Mouse (Mus musculus): ENCODE data around the gene Col4a3bp.

Gene Col4a3bp

DNA sequence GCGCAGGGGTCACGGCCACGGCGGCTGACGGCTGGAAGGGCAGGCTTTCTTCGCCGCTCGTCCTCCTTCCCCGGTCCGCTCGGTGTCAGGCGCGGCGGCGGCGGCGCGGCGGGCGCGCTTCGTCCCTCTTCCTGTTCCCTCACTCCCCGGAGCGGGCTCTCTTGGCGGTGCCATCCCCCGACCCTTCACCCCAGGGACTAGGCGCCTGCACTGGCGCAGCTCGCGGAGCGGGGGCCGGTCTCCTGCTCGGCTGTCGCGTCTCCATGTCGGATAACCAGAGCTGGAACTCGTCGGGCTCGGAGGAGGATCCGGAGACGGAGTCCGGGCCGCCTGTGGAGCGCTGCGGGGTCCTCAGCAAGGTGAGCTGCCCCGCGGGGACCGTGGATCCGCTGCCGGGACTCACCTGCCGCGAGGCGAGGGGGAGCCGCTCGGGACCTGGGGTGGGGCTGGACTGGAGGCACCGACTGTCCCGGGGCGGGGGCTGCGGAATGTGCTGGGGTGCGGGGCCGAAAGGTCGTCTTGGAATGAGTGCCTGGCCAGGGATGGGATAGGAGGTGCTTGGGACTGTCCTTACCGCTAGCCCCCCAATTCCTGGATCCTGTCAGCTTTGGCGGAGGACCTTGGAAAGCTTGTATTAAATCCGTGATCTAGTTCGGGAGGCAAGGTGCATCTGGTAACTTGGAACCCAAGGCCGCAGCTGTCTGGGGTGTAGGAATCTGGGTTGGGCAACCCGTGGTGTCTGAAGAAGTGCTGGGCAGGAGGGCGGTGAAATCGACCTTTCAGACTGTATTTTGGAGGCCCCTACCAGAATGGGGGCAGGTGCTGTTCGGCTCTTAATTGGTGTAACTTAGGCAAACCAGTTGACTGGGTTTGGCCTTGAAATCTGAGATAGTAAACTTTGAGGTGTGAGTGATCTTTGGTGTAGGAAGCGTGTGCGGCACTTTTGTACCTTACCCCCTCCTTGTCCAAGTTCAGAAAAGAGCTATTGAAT lies 778 bp downstream of the Col4a3bp start:
- DNase-seq = peak; percentile 62 to 83

DNA sequence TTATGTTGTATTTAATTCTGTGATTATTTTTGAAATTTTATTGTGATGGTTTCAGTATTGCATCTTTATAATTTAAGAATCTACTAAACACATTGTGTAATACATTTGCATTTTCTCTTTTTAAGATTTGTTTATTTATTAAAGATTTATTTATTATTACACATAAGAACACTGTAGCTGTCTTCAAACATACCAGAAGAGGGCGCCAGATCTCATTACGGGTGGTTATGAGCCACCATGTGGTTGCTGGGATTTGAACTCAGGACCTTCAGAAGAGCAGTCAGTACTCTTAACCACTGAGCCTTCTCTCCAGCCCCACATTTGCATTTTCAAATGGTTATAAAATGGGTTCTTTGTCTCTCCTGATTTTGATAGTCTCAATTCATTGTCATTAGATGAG lies 2.1 kb downstream of the Col4a3bp start:
- DNase-seq = peak in 1 of 2 experiments; percentile 16

DNA sequence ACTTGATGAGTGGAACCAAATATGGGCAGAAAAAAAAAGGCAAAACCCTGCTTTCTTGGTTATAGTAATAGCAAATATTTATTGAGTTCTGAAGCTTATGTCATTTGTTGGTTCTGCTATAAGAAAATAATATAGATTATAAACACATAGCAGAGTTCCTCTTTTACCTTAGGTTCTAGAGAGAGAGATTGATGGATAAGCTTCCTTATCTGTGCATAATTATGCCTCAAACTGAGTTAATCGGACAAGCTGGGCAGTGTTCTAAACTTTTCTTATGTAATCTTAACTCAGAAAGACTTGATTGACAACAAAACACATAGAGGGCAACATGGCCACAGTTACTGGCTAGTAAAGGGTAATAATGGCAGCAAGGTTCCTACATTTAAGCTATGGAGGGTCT lies 4.8 kb downstream of the Col4a3bp start:
- no peak for DNase-seq

DNA sequence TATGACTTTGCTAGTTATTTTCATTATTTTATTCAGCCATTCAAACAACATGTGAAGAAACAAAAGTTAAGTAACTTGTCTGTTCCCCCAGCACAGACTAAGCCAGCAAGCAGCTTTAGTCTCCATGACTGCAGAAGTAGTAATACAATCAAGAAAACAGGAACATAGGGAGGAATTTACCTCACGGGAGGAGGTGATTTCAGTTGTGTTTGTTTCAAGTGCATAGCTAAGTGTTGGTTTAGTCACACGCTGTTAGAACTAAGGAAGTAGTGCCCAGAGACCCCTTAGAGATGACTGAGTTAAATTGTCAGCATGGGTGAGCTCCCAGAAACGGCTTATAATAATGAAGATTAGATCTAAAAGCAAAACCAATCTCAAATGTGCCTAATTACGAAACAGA lies 5.5 kb downstream of the Col4a3bp start:
- DNase-seq = no peak

DNA sequence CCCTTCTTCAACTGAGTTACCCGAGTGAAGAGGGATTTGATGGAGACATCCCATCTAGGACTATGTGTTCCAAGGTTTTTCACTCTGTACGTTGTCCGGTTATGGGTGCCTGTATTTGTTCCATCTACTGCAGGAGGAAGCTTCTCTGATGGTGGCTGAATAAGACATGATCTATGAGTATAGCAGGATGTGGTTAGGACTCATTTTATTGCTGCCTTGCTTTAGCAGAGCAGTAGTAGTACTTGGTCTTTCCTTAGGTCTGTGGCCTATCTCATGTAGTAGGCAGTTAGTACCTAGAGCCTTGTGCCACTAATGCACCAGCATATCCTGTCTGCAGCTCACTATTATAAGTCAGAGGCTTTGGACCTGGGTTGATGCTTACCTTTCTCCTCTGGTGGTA lies 12.7 kb downstream of the Col4a3bp start:
- no peak for DNase-seq

DNA sequence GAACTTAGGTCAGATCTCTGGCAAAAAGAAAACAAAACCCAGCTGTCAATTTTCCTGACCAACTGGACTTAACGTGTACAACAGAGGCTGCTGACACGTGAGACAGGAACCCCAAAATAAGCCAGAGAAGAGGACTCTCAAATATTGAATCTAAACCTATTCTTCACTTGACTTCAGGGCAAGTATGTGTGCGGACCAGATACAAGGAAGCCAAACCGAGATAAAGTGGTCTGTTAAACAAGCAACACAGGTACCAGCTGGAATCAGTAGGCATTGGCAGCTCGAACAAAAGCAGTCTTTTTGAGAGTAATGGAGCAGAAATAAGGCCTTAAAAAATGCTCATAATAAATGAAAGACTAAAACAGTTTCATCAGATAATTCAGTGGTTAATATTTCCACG lies 25.6 kb downstream of the Col4a3bp start:
- DNase-seq = no peak

DNA sequence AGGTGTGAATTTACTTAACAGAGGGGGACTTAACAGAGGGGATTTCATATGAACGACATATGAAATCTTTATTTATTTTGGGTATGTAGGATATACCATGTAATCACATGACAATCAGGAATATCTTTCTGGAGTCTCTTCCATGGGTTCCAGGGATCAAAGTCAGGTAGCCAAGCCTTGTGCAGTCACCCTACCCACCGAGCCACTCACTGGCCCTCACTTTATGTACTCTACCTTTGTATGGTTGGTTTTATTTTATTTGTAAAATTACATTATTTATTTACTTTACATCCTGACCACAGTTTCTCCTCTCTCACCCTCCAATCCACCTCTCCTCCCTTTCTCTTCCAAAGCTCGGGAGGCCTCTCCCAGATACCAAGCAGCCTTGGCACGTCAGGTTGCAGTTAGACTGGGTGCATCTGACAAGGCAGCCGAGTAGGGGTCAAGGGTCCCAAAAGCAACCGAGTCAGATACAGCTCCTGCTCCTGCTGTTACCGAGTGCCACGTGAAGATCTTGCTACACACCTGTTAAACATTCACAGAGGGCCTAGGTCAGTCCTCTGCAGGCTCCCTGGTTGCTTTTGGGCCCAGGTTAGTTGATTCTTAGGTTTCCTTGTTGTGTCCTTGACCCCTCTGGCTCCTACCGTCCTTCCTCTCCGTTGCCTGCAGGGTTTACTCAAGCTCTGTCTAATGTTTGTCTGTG lies 28.0 kb downstream of the Col4a3bp start:
- DNase-seq = peak; percentile 78 to 93

DNA sequence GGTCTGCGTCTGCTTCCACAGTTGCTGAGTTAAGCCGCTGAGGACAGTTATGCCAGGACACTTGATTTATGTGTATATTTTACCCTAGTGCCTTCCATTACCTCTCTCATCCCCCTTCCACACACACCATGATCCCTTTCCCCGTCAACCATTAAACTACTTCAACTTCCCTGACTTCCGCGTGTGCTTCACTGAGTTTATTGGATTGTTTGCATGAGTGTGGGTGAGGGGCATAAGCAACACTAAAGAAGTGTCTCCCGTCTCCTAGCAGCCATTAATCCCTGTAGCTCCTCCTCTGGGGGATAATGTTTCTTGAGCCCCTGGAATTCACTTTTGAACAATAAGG lies 28.6 kb downstream of the Col4a3bp start:
- no peak for DNase-seq

DNA sequence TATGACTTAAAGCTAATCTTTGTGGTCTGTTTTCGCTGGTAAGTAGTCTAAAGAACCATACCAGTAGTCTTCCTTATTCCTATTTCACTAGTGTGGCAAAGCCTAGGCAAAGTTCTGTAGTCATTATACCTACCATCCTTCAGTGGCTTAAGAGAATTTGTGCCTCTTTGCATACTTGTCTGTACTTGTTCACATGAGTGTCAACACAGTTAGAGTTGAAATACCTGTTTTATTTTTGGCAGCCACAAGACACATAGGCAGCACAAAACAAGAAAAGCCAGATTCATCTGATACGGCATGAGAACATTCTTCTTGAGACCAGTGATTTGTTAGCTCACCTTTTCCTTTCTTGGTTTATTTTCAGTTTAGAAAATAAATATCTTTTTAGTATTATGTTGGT lies 31.8 kb downstream of the Col4a3bp start:
- DNase-seq = no peak

DNA sequence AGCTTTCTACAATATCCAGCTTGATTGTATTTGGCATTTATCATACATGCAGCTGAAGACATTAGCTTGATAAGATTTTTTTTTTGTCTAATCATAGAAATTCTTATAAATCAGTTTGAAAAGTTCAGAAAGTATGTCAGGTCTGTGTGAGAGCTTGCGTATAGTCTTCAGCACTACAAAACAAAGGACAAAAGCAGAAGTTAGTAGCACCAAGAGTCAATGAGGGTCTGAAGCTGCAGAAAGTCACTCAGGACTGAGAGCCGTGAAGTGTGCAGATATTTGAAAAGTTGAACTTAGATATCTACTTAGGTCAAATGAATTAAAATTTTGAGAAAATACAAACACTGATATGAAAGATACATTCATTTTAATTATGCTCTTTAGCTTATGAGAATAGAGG lies 36.7 kb downstream of the Col4a3bp start:
- DNase-seq = no peak

DNA sequence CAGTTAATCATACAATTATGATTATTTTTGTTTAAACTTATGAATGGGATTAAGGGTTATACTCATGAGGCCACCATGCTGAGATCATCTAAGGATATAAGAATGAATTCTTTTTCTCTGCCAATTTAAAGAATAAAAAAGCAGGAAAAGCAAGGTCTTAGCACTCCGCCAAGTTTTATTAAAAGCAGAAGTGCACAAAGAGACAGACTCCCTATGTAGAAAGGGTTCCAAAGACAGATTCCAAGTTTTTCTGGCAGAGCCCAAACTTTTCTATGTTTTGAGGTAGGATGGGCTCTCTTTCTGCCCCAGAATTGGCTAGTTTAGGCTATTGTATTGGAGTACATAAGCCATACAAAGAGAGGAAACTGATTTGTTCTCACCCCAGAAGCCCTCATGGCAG lies 37.6 kb downstream of the Col4a3bp start:
- no peak for DNase-seq

DNA sequence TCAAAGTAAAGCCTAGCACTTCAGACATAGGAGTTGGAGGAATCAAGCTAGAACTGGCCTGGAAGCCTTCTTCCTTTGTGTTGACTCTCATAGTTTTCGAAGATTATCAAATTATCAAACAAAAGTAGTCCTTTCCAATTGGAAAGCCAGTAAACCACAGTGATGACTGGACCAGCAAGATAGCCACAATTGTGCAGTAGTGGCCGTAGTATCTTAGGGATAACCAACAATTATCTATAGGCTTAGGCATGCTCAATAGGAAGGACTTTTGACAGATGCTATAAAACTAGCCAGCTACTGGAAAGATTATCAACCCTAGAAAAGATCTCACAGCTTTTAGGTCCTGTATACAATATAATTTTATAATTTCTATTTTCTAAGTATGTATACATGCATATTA lies 41.8 kb downstream of the Col4a3bp start:
- no peak for DNase-seq

DNA sequence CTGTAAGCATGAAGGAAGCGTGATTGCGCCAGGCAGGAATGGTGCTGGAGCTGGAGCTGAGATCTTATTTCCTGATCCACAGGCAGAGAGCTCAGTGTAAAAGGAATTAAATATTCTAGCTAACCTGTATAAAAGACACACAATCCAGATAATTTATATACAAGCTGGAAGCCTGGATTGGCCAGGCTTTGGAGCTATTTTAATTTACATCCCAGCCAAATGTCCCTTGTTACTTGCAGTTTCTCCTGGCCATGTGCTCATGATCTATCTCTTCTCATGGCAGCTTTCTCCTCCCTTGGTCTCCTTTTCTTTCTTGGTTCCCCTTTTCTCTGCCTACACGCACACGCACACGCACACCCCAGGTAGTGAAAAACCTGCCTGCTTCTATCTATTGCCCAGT lies 44.1 kb downstream of the Col4a3bp start:
- no peak for DNase-seq

DNA sequence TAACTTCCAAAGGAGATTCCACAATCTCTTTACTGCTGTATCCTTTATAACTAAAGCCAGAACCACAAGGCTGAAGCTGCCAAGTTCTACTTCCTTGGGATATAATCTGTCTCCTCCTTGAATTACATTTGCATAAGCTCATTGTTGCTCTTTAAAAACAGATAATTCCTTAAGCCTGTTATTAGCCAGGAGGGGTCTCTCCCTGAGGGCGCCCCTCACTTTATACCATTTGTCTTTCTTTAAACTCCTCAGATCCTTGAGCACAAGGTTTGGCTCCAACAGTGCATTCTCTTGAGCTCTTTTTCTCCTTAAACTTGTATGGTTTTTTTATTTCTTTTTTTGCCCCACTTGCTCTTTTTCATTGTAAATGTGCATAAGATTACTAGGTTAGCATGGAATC lies 46.2 kb downstream of the Col4a3bp start:
- no peak for DNase-seq

DNA sequence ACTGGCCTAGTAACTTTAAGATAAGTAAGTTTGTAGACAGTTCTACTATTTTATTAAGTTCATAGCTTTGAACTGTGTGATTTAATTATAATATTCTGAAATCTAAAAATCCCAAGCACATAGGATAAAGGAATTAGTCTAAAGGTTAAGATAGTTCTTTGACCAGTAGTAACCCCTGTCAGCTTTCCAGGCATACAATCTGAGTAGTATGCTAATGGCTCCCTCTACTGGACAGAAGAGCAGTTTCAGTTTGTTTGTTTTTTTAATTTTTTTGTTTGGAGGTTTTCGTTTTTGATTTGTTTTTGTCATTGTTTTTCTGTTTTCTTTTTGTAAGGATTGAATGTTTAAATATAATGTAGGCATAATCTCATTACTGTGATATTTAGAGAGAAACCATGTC lies 51.2 kb downstream of the Col4a3bp start:
- DNase-seq = no peak

DNA sequence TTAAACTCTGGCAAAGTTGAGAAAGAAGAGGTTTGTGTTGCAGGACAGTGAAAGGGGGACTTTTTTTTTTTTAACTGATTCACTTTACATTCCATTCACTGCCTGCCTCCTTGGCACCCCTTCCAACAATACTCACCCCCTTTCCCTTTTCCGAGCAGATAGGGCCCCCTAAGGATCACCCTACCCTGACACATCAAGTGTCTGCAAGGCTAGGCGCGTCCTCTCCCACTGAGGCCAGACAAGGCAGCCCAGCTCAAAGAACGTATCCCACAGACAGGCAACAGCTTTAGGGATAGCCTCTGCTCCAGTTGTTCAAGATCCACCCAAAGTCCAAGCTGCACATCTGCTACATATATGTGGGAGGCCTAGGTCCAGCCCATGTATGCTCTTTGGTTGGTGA lies 51.7 kb downstream of the Col4a3bp start:
- no peak for DNase-seq

DNA sequence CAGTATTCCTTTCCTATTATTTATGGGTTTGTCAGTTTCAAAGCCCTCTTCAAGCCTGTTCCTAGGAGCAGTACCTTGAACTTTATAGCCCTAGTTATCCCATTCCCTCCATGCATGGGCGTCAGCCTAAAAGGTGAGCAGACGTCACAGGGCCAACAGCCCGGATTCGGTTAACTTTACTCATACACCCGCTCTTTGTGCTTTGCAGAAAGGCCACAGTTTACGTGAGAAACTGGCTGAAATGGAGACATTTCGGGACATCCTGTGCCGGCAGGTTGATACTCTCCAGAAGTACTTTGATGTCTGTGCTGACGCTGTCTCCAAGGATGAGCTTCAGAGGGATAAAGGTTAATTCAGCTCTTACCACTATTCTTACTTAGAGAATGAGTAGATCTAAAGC lies 56.8 kb downstream of the Col4a3bp start:
- no peak for DNase-seq

DNA sequence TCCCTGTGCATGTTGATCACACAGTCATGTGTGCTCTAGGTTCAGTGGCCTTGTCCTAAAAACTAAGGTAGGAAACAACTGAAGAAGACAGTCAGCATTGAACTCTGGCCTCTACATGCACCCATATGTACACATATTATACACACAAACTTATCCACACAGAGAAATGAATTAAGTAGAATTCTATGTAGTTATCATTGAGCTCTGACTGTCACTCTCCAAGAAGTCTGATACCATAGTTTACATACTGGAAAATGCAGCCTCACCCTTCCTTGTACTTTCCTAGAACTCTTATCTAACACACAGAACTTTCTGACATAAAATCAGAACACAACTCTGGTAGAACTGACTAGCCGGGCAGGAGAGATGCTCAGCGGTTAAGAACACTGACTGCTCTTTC lies 61.8 kb downstream of the Col4a3bp start:
- no peak for DNase-seq

DNA sequence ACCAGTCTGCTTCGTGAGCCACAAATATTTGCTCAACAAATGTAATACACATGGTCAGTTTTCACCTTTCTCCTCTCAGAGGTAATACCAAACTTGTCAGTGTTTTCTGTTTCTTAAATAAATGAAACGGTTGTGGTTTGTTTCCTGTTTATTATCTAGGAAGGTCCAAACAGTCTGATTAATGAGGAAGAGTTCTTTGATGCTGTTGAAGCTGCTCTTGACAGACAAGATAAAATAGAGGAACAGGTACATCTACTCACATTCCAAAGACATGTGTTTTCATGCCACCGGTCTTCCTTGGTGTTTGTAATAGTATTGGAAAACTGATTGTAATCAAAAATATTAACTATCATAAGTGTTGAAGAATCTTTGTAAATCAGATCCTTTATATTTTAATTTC lies 72.2 kb downstream of the Col4a3bp start:
- DNase-seq = no peak

DNA sequence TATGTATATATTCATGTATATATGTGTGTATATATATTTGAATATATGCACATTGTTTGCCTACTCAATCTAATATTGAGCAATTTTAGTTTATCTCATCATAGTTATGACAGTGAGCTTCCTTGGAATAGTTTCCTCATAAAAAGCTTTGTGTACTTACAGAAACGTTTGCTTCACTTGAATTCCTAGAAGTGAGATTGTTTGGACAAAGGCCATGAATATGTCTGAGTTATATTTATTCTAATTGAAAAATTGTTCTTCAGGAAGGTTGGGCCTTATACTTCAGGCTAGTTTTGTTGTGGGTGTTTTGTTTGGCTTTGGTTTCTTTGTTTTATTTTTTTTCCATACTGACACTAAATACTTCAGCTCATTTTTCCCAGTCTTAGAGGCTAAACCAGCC lies 78.5 kb downstream of the Col4a3bp start:
- DNase-seq = no peak

DNA sequence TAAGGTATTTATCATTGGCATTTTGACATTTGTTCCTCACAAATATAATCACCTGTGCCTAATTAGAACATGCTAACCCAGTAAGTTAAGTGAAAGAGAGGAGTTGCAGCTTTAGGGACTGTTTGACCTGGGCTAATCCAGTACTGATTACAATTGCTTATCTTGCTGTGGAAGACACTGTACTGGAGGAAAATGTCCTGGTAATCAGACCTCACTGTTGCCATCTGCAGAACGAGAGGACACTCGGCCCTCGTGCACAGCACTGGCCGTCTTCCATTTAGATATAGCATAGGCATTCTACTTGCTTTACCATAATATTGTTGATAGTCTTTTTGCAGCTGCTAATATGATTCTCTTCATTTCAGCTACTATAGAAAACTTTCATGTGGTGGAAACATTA lies 88.0 kb downstream of the Col4a3bp start:
- DNase-seq = no peak

DNA sequence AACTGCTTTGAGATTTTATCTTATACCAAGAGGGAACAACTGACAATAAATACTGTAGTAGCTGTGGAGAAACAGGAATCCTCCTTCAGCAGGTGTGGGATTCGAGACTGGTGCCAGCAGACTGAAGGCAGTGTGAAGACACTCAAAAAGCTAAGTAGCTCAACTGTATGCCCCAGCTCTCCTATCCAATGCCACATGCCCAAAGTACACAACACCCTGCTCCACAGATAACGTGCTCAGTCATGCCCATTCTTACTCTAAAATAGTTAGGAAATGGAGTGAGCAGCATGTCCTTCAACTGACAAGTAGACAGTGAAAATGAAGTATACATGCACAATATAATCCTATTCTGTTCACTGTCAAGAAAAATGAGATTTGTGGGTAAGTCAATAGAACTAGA lies 101.8 kb downstream of the Col4a3bp start:
- DNase-seq = no peak

DNA sequence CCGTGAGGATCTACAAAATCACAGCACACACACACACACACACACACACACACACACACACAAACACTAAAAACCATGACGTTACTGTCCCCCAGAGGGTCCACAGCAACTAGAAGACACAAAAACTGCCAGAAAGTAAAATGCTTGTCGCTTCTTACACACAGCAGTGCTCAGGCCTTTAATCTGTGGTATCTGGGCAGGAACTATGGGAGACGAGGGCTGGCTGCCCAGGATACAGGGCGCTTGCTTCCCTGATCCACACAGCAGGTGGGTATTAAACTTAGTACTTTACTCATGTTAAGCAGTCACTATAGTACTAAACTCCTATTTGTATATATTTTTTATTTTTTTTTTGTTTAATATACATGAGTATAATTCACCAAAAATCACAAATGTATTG lies 103.4 kb downstream of the Col4a3bp start:
- DNase-seq = no peak

DNA sequence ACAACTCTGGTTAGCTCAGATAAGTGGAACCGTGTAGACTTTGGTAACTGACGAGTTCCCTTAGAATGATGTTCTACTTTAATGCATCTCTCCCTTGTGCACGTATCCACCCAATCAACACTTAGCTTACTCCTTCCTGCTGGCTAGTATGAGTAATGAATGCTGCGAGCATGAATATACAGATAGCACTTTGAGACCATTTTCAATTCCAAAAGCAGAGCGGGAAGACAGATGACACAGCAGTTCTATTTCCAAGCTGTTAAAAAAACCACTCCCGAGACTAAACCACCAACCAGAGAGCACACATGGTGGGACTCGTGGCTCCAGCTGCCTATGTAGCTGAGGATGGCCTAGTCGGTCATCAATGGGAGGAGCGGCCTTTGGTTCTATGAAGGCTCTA lies 110.6 kb downstream of the Col4a3bp start:
- DNase-seq = no peak
